Comparison of ENCODE assay signal across 8 mouse cellular contexts in the genomic region with DNA sequence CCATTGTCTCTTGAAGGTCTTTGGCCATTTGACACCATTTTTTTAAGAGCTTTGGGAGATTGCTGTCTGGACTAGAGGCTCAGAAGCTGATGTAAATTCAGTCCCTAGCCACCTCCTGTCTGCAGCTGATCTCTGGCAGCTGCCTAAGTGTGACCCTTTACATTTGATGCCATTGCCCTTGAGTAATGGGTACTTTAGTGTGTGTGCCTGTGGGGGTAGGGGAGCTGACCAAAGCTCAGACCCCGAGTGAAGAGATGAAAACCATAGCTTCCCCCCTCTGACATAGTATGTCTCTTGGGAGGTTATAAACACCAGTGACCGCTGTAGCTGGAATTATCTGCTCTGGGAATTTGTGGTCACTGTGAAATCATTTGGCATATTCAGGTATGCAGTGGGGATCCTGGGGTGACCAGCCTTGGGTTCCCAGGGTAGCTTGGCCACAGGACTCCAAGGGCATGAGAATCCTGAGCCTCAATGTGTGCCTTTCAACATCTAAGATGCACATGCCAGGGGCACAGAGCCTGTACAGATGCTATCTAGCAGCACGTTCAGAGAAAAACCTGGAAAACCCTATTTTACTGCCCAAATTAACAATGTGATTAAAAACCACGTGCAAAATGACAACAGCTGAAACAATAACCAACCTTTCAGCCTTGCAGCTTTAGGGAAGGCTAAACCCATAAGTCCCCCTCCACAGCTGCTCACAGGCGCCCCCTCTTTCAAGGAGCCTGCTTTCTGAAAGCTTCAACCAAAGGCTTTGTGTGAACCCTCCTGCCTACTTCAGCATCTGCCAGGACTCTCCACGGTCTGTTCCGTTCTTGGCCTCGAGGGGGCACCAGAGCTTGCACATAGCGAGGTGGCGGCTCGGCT.
DNase-seq lines count a peak whose midpoint lies in the region; ATAC-seq and TF ChIP-seq lines count a peak whose summit lies in the region.

No protein-coding gene starts in this region.

- TF ChIP-seq EP300 in liver, postnatal 0 days (IDR thresholded peaks at IDR 0.05; ENCODE audit: low read depth), result no peak

- intact Hi-C loops in heart, postnatal 10 days (cut with DNase I), result loop anchor here (1.0 to 10.0 kb wide), 5 partner anchors 317 to 857 kb away; no protein-coding TSS in a partner anchor

- H3K9ac ChIP-seq in liver, postnatal 0 days (replicated peaks), result no peak overlapping the region

- 17% methylated on average over 11 of the region's 11 CpGs for WGBS in large intestine, adult 2 months
- WGBS in liver, postnatal 0 days (ENCODE audit: insufficient replicate concordance), result 17% methylated on average over 11 of the region's 11 CpGs

- H3K27ac ChIP-seq in liver, postnatal 0 days (ENCODE audit: low read depth), result no peak overlapping the region

- H3K4me2 ChIP-seq in liver, postnatal 0 days (ENCODE audit: low read depth, low read length), result no peak overlapping the region

- no peak overlapping the region for H3K4me3 ChIP-seq in E14TG2a.4 (replicated peaks; ENCODE audit: low read length)
- no peak overlapping the region for H3K4me3 ChIP-seq in liver, postnatal 0 days (ENCODE audit: low read depth, low read length)

- no peaks in the 10 kb centered on the region for H3K36me3 ChIP-seq in E14TG2a.4 (ENCODE audit: insufficient read depth, low read length)
- H3K36me3 ChIP-seq in liver, postnatal 0 days (replicated peaks; ENCODE audit: insufficient read depth, low read length), result no peaks in the 10 kb centered on the region

- H3K27me3 ChIP-seq in E14TG2a.4 (ENCODE audit: insufficient read depth, low read length), result no peaks in the 10 kb centered on the region
- 0 out of 2 replicates have a peak, but pooled peaks cover 3% of the 10 kb centered on the region for H3K27me3 ChIP-seq in liver, postnatal 0 days (ENCODE audit: insufficient read depth, low read length)

- no peak for ATAC-seq in liver, postnatal 0 days

- DNase-seq in brain, embryonic 18.5 days (ENCODE audit: low read depth, low spot score), result peak; percentile 88
- peak; percentile 5 for DNase-seq in fibroblast of lung, adult 2 months (ENCODE audit: low read depth)
- peak; percentile 88 to 92 for DNase-seq in heart, postnatal 10 days
- peak; percentile 16 for DNase-seq in large intestine, adult 2 months (ENCODE audit: low read depth, low spot score)
- peak; percentile 66 for DNase-seq in liver, postnatal 0 days
- DNase-seq in ovary, postnatal 10 days (ENCODE audit: low spot score), result peak; percentile 79
- peak; percentile 45 to 72 for DNase-seq in urinary bladder, adult 18-20 months (ENCODE audit: low spot score in 2 of 2)

- H3K4me1 ChIP-seq in E14TG2a.4 (replicated peaks; ENCODE audit: low read depth, low read length), result no peaks in the 10 kb centered on the region
- no peaks in the 10 kb centered on the region for H3K4me1 ChIP-seq in liver, postnatal 0 days (ENCODE audit: insufficient read depth)

- H3K9me3 ChIP-seq in E14TG2a.4 (ENCODE audit: low read length), result peaks cover 14% of the 10 kb centered on the region; the same call in 1 of the 2 replicates
- H3K9me3 ChIP-seq in liver, postnatal 0 days (ENCODE audit: low read length), result no peaks in the 10 kb centered on the region

- TF ChIP-seq CTCF in E14TG2a.4 (conservative IDR thresholded peaks at IDR 0.05; ENCODE audit: low read length), result peak; percentile 56
- TF ChIP-seq CTCF in liver, postnatal 0 days (IDR thresholded peaks at IDR 0.05; ENCODE audit: low read depth), result peak; percentile 77

Comparison
In these comparisons a context has a peak if more than half of its experiments do, and no peak if none do; other contexts are left out.
1. DNase-seq: peak in every context shown above with its lines; median percentile 90 in heart, postnatal 10 days; 88 in brain, embryonic 18.5 days; 79 in ovary, postnatal 10 days; 66 in liver, postnatal 0 days; 58 in urinary bladder, adult 18-20 months; 16 in large intestine, adult 2 months; 5 in fibroblast of lung, adult 2 months.